Mouse (Mus musculus): ENCODE data around the gene Ccnh. TPM values are rescaled to one million over a fixed set of nuclear protein-coding genes. Genes with fewer than 3 reads are reported as not detected.
"Not testable (repeated sequence)": the region's sequence is repeated elsewhere in the genome, so short reads cannot be mapped to it uniquely, and the experiment has no call there.

Gene Ccnh
- polyA plus RNA-seq (2012; fragmentation: generic; extraction: Trizol): 31.5 TPM

GRCm38 (mm10) chr13:85188903-85189643 lies at the start of gene Ccnh:
Gene Ccnh (plus strand): TSS chr13:85189408.
- H3K27me3 ChIP-seq (ENCODE audit: control insufficient read depth, insufficient read depth, insufficient read length): no peaks in the 10 kb centered on the region
- H3K4me2 ChIP-seq (ENCODE audit: low read depth): peak within 1 kb of the TSS; percentile 97
- no peak for TF ChIP-seq TCF3 (IDR thresholded peaks at IDR 0.05; ENCODE audit: insufficient read length, low read depth)
- TF ChIP-seq TCF12 (IDR thresholded peaks at IDR 0.05; ENCODE audit: insufficient read depth, poor library complexity, severe bottlenecking): no peak
- TF ChIP-seq MYOG (IDR thresholded peaks at IDR 0.05; ENCODE audit: control insufficient read depth in 1 of 3, insufficient read depth in 1 of 3, insufficient read length in 2 of 3, low read depth in 2 of 3): peak in 1 of 3 experiments; percentile 66
- no peak for TF ChIP-seq MAX (IDR thresholded peaks at IDR 0.05; ENCODE audit: low read depth)
- TF ChIP-seq REST (IDR thresholded peaks at IDR 0.05; ENCODE audit: insufficient read depth, insufficient read length): no peak
- no peak for TF ChIP-seq E2F4 (IDR thresholded peaks at IDR 0.05; ENCODE audit: insufficient read depth)
- TF ChIP-seq CEBPB (IDR thresholded peaks at IDR 0.05; ENCODE audit: insufficient read depth, poor library complexity, severe bottlenecking): no peak
- peak in 2 of 3 experiments; percentile 20 to 54 for TF ChIP-seq MYOD1 (IDR thresholded peaks at IDR 0.05; ENCODE audit: control insufficient read depth in 1 of 3, insufficient read length in 2 of 3, low read depth in 2 of 3)
- no peak for TF ChIP-seq SRF (IDR thresholded peaks at IDR 0.05; ENCODE audit: control insufficient read depth, insufficient read length, low read depth)
- TF ChIP-seq POLR2AphosphoS2 (IDR thresholded peaks at IDR 0.05; ENCODE audit: insufficient read length, low read depth): peak; percentile 91
- TF ChIP-seq POLR2A (IDR thresholded peaks at IDR 0.05; ENCODE audit: insufficient read length, low read depth): peak; percentile 95
- TF ChIP-seq USF1 (IDR thresholded peaks at IDR 0.05; ENCODE audit: low read depth): peak; percentile 94
- H3K4me3 ChIP-seq: peak within 1 kb of the TSS; percentile 87
- H3K36me3 ChIP-seq (ENCODE audit: control insufficient read depth, insufficient read depth): peaks cover 8% of the 10 kb centered on the region
- peak within 1 kb of the TSS; percentile 78 for H3ac ChIP-seq (ENCODE audit: control insufficient read depth, insufficient read length)
- peaks cover 11% of the 10 kb centered on the region for H3K79me2 ChIP-seq (ENCODE audit: control insufficient read depth, insufficient read depth)

DNA sequence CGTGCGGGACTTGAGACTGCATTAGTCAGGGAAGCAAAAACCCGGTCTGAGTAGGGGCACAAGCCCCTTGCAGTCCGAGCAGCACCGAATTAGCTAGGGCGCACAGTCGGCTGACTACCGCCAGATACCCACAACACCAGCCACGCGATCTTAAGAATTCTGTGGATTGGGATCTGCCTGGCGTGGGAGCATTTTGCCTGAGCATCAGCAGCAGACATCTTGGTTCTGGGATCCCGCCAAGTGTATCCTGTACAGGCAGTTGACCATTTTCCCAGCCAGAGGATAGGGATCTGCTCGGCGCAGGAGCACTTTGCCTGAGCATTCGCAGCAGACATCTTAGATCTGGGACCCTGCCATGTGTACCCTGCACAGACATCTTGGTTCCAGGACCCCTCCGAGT lies 45.8 kb upstream of the Ccnh start:
- H3K4me2 ChIP-seq (ENCODE audit: low read depth); H3K27me3 ChIP-seq (ENCODE audit: control insufficient read depth, insufficient read depth, insufficient read length); H3ac ChIP-seq (ENCODE audit: control insufficient read depth, insufficient read length); H3K4me3 ChIP-seq; H3K36me3 ChIP-seq (ENCODE audit: control insufficient read depth, insufficient read depth); H3K79me2 ChIP-seq (ENCODE audit: control insufficient read depth, insufficient read depth): not testable (repeated sequence)

DNA sequence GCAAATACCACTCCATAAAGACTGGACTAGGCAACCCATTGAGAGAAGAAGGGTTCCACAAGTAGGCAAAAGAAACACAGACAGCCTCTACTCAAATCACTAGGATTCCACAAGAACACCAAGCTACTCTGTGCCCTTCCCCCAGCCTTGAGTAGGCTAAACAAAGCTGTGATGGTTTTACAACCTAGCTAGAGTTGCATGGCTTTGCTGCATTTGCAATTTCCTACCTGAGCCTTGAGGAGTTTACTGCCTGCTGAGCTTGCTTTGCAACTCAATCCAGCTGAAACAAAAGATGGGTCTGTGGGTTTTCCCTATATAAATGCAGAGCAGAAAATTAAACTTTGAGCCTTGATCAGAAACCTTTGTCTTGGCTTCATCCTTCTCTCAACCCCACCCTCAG lies 42.7 kb upstream of the Ccnh start:
- Histone ChIP-seq H3K4me3 (no peak overlapping the region), H3ac (ENCODE audit: control insufficient read depth, insufficient read length) (no peak overlapping the region), H3K36me3 (ENCODE audit: control insufficient read depth, insufficient read depth) (no peaks in the 10 kb centered on the region), H3K27me3 (ENCODE audit: control insufficient read depth, insufficient read depth, insufficient read length) (no peaks in the 10 kb centered on the region), H3K79me2 (ENCODE audit: control insufficient read depth, insufficient read depth) (no peaks in the 10 kb centered on the region), H3K4me2 (ENCODE audit: low read depth) (no peak overlapping the region)
- TF ChIP-seq POLR2AphosphoS2 (IDR thresholded peaks at IDR 0.05; ENCODE audit: insufficient read length, low read depth): no peak
- TF ChIP-seq TCF3 (IDR thresholded peaks at IDR 0.05; ENCODE audit: insufficient read length, low read depth): no peak
- TF ChIP-seq REST (IDR thresholded peaks at IDR 0.05; ENCODE audit: insufficient read depth, insufficient read length): no peak
- TF ChIP-seq E2F4 (IDR thresholded peaks at IDR 0.05; ENCODE audit: insufficient read depth): no peak
- no peak for TF ChIP-seq POLR2A (IDR thresholded peaks at IDR 0.05; ENCODE audit: insufficient read length, low read depth)
- no peak for TF ChIP-seq MAX (IDR thresholded peaks at IDR 0.05; ENCODE audit: low read depth)
- no peak for TF ChIP-seq SRF (IDR thresholded peaks at IDR 0.05; ENCODE audit: control insufficient read depth, insufficient read length, low read depth)
- no peak for TF ChIP-seq MYOG (IDR thresholded peaks at IDR 0.05; ENCODE audit: control insufficient read depth in 1 of 3, insufficient read depth in 1 of 3, insufficient read length in 2 of 3, low read depth in 2 of 3)
- TF ChIP-seq CEBPB (IDR thresholded peaks at IDR 0.05; ENCODE audit: insufficient read depth, poor library complexity, severe bottlenecking): no peak
- TF ChIP-seq USF1 (IDR thresholded peaks at IDR 0.05; ENCODE audit: low read depth): no peak
- no peak for TF ChIP-seq MYOD1 (IDR thresholded peaks at IDR 0.05; ENCODE audit: control insufficient read depth in 1 of 3, insufficient read length in 2 of 3, low read depth in 2 of 3)
- TF ChIP-seq TCF12 (IDR thresholded peaks at IDR 0.05; ENCODE audit: insufficient read depth, poor library complexity, severe bottlenecking): no peak

- TF ChIP-seq REST (IDR thresholded peaks at IDR 0.05; ENCODE audit: insufficient read depth, insufficient read length) (no peak), POLR2A (IDR thresholded peaks at IDR 0.05; ENCODE audit: insufficient read length, low read depth) (no peak), SRF (IDR thresholded peaks at IDR 0.05; ENCODE audit: control insufficient read depth, insufficient read length, low read depth) (no peak), CEBPB (IDR thresholded peaks at IDR 0.05; ENCODE audit: insufficient read depth, poor library complexity, severe bottlenecking) (no peak), MAX (IDR thresholded peaks at IDR 0.05; ENCODE audit: low read depth) (no peak), TCF3 (IDR thresholded peaks at IDR 0.05; ENCODE audit: insufficient read length, low read depth) (no peak), MYOG (IDR thresholded peaks at IDR 0.05; ENCODE audit: control insufficient read depth in 1 of 3, insufficient read depth in 1 of 3, insufficient read length in 2 of 3, low read depth in 2 of 3) (no peak), POLR2AphosphoS2 (IDR thresholded peaks at IDR 0.05; ENCODE audit: insufficient read length, low read depth) (no peak), TCF12 (IDR thresholded peaks at IDR 0.05; ENCODE audit: insufficient read depth, poor library complexity, severe bottlenecking) (no peak), MYOD1 (IDR thresholded peaks at IDR 0.05; ENCODE audit: control insufficient read depth in 1 of 3, insufficient read length in 2 of 3, low read depth in 2 of 3) (no peak), E2F4 (IDR thresholded peaks at IDR 0.05; ENCODE audit: insufficient read depth) (no peak), USF1 (IDR thresholded peaks at IDR 0.05; ENCODE audit: low read depth) (no peak)
- Histone ChIP-seq H3K36me3 (ENCODE audit: control insufficient read depth, insufficient read depth) (no peaks in the 10 kb centered on the region), H3K27me3 (ENCODE audit: control insufficient read depth, insufficient read depth, insufficient read length) (no peaks in the 10 kb centered on the region), H3K79me2 (ENCODE audit: control insufficient read depth, insufficient read depth) (no peaks in the 10 kb centered on the region), H3K4me2 (ENCODE audit: low read depth) (no peak overlapping the region), H3K4me3 (no peak overlapping the region), H3ac (ENCODE audit: control insufficient read depth, insufficient read length) (no peak overlapping the region)
These were observed 34.5 kb upstream of the Ccnh start for GRCm38 (mm10) chr13:85154746-85155145.

All from myocyte (in vitro differentiated cells).